Mouse (Mus musculus) T-cell, adult 2 months (primary cell): ENCODE data around the gene Aire.

ENCODE experiments used
- DNase-seq: peaks from one replicate; pipeline ENCODE4 v3.0.0; 2022; ENCODE audit warnings: low spot score

The Aire gene

DNA sequence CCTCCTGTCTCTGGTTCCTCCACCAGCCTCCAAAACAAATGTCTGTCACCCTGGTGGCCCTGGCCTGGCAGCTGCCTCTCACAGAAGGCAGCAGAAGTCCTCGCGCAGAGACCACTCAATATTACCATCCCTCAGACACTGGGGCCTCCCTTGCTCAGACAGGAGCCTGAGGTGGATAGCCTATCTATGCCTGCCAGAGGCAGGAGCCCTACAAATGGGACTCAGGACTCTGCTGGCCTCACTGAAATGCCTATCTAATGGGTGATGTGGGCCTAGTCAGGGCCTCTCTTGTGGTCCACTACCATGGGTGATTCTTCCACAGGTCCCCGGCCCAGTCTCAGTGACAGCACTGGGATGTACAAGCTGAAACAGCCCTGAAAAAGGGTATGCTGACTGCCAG is 35.2 kb downstream of the Aire start:
- DNase-seq = no peak

DNA sequence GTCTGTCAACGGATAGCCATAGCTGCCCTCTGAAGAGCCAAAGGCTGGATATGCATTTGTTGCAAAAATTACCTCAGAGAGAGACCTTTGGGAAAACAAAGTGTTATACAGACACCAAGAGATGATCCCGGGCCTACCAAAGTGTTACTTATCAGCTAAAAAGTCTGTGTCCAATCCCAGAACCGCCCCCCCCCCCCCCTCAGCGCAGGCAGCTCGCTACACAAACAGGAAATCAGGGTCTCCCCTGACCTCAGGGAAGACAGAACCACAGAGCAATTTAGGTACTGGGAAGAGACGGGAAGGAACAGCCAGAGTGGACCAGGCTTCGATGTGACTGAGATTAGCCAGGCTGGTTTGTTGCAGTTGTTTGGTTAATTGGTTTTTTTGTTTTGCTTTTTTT is 36.2 kb downstream of the Aire start:
- DNase-seq = no peak

DNA sequence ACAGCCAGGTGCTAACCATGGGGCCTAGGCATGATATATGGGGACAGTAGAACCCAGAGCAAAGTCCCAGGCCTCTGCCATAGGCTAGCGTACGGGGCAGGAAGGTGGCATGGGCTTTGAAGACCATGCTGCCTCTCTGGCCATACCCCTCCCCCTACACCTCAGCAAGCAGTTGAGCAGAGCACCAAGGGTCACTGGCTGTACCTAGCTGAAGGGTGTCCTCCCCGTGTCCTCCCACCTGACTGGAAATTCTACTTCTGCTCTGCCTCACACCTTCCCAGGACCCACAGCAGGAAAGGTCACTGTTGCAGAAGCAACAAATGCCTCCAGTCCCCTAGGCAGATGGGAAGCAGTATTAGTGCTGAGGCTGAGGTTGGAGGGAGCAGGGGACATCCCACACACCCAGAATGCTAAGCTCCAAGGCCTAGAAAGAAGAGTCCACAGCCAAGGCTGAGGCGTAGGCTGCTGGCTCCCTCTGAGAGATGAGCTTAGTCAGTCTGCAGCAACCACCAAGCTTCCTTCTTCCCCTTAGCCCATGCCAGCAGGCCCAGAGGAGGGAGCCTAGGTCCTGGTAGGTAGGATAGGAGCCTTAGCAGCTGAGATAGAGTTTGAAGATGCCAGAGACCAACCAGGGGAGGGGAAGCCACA is 37.5 kb downstream of the Aire start:
- no peak for DNase-seq

DNA sequence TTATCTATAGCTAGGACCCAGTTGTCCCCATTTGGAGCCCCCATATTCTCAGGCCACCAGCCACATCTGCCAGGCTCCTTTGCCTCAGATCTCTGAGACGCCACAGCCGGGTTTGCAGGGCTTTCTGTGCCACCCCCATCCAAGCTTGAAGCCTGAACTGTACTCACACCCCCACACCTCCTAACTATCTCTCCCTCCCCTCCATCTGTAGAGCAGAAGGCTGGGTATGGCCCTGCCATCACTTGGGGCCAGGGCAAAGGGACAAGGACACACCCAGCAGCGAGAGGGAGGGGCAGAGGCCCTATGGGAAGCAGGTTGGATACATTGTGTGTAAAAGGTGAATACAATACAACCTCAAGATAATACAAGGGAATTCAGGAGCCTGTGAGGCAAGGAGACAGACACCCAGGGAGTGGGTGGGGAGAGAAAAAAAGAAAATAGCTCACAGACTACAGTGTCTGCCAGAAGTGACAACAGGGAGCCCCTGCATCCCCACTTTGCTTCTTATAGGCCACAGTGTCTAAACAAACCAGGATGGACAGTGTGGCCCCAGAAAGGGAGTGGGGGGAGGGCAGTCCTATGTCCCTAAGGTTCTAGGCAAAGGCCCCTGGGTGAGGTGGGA is 38.8 kb downstream of the Aire start:
- DNase-seq = no peak

DNA sequence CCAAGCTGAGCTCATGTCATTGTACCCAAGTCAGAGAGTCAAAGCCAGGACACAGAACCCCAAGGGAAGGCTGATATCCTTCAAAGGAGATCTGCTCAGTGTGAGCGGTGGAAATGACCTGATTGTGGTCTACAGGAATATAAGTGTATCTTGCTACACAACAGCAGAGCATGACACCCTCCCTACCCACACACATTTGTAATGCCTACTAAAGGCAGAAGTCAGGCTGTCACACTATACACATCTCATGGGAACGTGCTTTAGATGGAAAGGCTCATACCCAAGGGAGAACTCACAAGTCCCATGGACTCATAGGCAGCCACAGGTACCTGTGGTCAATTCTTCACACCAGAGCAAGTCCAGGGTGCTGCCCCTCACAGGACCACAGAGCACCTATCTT is 41.1 kb downstream of the Aire start:
- DNase-seq = no peak

GRCm38 (mm10) chr10:78001796-78002195 is 41.6 kb downstream of the Aire start:
- DNase-seq = no peak

- no peak for DNase-seq
Observed at GRCm38 (mm10) chr10:78000200-78000599, 43.2 kb downstream of the Aire start.

GRCm38 (mm10) chr10:77995639-77996038 is 47.8 kb downstream of the Aire start:
- no peak for DNase-seq

- no peak for DNase-seq
Observed at GRCm38 (mm10) chr10:77985775-77986174, 57.6 kb downstream of the Aire start.

DNA sequence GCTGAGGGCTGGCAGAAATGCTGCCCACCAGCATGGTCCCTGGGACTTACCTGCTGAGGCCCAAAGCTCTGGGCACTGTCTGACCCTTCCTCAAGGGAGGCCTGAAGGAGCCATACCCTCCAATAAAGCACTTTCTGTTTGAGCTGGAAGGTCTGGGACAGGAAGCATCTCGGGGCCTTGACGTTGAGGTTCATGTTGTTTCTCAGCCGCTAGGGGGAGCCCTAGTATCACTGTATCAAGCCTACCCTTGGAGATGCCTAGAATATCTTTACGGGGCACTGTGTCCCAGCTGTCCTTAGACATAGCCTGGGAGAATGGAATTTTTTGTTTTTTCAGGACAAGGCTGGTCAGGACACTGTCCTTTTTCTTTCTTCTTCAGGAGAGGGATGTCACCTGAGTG is 58.8 kb downstream of the Aire start:
- DNase-seq = peak; percentile 67
